Mouse (Mus musculus): Measurements from ENCODE around the gene Vwa5b2.

DNA sequence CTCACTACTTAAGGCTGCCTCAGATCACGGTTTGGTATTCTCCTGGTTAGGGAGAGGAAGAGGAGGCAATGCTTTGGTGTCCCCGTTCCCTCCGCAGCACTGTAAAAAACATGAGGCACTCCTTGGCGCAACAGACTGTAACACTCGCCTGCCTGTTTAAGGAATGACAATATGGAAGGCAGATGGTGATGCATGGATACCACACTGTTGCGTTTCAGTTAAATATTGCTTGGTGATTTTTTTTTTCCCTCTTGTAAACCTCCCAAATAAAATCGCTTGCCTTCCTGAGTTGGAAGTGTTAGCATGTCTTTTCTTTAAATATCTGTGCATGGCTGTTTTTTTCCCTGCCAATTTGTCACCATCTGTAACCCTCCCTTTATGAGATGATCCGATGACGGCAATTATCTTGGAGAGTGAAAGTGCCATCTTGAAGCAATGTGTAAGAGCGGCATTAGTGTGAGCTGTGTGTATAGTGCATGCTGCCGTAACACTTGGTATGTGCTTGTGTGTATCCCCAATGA, 39.7 kb downstream of the Vwa5b2 start:
- TF ChIP-seq CTCF (IDR thresholded peaks at IDR 0.05; ENCODE audit: insufficient read depth, low read depth, low read length) (no peak), POLR2A (IDR thresholded peaks at IDR 0.05; ENCODE audit: insufficient read depth, low read depth, low read length) (no peak)
